Mouse (Mus musculus) brain, embryonic 14.5 days (tissue): Measurements from ENCODE around the gene Ago3.

Source experiments
- CTCF ChIP-seq: fragments of 200-500 bp; IDR thresholded peaks from 2 replicates; pipeline ENCODE4 v1.5.1; 2012; ENCODE audit warnings: inconsistent platforms, mild to moderate bottlenecking, moderate library complexity, borderline replicate concordance; ENCODE audit not compliant: insufficient read depth, insufficient read length; ENCODE audit errors: extremely low read depth
- POLR2A ChIP-seq: fragments of 200-500 bp; IDR thresholded peaks from 2 replicates; pipeline ENCODE4 v1.6.1; 2012; ENCODE audit warnings: mild to moderate bottlenecking, inconsistent platforms, borderline replicate concordance; ENCODE audit not compliant: poor library complexity, insufficient read depth, insufficient read length, severe bottlenecking; ENCODE audit errors: extremely low read depth

DNA sequence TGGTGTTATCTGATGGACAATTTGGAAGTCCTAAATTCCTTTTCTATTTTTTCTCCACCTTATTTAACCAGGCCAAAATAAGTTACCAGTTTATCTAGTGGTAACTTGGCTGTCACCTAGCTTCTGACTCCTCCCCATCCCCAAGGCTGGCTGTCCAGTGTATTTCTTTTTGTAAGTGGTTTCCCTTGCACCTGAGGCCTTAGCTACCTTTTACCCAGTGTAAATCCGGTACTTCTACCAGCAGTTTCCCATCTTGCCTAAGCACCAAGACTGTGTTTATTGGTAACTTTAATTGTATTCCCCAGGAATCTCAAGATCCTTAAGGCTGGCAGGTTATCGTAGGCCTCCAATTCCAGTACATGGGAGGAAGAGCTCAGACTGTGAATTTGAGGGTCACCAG is 4.7 kb upstream of the Ago3 start:
- TF ChIP-seq CTCF (no peak), POLR2A (no peak)
